Mouse (Mus musculus) liver, embryonic 14.5 days (tissue): ENCODE results near the gene Gorab.

Experiments used
- CTCF ChIP-seq: IDR thresholded peaks from 2 replicates; pipeline ENCODE4 v1.5.1; 2016; ENCODE audit warnings: antibody characterized with exemption, low read depth, control low read depth
- EP300 ChIP-seq: IDR thresholded peaks from 2 replicates; pipeline ENCODE4 v1.6.1; 2016; ENCODE audit warnings: antibody characterized with exemption, low read depth

GRCm38 (mm10) chr1:163374455-163374854 lies 29.0 kb downstream of the Gorab start:
- TF ChIP-seq CTCF: no peak
- TF ChIP-seq EP300: no peak
